ENCODE assay signal across 8 mouse cellular contexts in the genomic region with DNA sequence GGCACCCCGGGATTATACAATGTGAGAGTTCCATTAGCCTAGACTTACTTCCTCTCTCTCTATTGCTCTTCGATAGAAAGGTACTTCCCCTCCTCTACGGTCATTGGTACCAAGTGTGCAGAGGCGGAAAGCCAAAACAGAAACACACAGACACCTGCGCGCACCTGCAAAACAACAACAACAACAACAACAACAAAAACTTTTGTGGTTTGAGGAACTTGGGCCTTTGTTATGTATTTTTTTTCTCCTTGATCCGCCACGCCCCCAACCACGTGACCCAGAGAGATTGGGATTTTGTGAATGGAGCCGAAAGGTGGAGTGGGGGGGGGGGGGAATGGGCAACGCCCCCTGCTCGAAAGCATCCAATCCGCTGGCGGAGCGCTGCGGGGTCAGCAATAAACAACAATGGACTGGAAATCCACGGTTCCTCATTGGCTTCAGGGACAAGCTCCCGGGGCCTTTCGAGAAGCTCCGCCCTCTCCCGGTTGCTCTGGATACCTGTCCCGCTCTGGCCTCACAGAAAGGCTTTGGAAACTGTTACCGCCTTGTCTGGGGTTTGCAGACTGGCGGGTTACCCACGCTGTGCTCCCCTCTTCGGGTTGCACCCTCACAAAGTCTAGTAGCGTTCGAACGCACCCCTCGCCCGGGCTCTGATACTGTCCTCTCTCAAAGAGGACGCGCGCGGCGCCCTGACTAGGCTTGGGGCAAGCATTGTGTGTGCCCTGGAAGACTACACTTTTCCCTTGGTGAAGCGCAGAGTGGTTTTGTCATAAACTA. TPM values are rescaled to one million over a fixed set of nuclear protein-coding genes. Genes with fewer than 3 reads are reported as not detected.
DNase-seq lines count a peak whose midpoint lies in the region; ATAC-seq lines count a peak whose summit lies in the region.

No protein-coding gene starts in this region.

- no peaks in the 10 kb centered on the region for H3K36me3 ChIP-seq in hindbrain, embryonic 15.5 days

- no peaks in the 10 kb centered on the region for H3K9me3 ChIP-seq in hindbrain, embryonic 15.5 days

- H3K4me2 ChIP-seq in hindbrain, embryonic 15.5 days, result peak overlapping the region; percentile 98

- H3K27ac ChIP-seq in hindbrain, embryonic 15.5 days (replicated peaks), result peak overlapping the region; percentile 80

- peak; percentile 98 for DNase-seq in ZHBTc4 (ENCODE audit: low read depth, low spot score)
- DNase-seq in cerebellum, postnatal 36 days, result peak; percentile 83 to 87
- DNase-seq in gastrocnemius, adult 18-20 months (ENCODE audit: low spot score), result peak; percentile 79
- DNase-seq in left cerebral cortex, adult 11 months (ENCODE audit: low spot score), result peak; percentile 75
- peak; percentile 89 for DNase-seq in lung, postnatal 25 days (ENCODE audit: low spot score)
- DNase-seq in retina, embryonic 14.5 days (ENCODE audit: low spot score), result peak; percentile 96
- DNase-seq in thymus, postnatal 4 days, result peak; percentile 60

- 0 out of 2 replicates have a peak, but pooled peaks cover 3% of the 10 kb centered on the region for H3K27me3 ChIP-seq in hindbrain, embryonic 15.5 days

- H3K9ac ChIP-seq in hindbrain, embryonic 15.5 days, result peak overlapping the region; percentile 50

- under 1% methylated on average over 36 of the region's 37 CpGs for WGBS in hindbrain, embryonic 15.5 days

- H3K4me1 ChIP-seq in hindbrain, embryonic 15.5 days (replicated peaks), result peaks cover 17% of the 10 kb centered on the region

- peak; percentile 97 for ATAC-seq in hindbrain, embryonic 15.5 days (ENCODE audit: low FRiP score, low read depth)

- peak overlapping the region; percentile 67 for H3K4me3 ChIP-seq in hindbrain, embryonic 15.5 days

RNA-seq across cellular contexts. Expression of a gene that starts 0.7 kb away (rescaled TPM):
- 1 to 10 TPM; 4.8 to 6.7 TPM for total RNA-seq in gastrocnemius, adult 18-20 months (2021)
- 23.6 and 32.5 TPM in 2 replicates for polyA plus RNA-seq in hindbrain, embryonic 15.5 days (2015; fragmentation: Nextera tagmentation; extraction: Ambion mirVana)

Comparison
In these comparisons a context has a peak if more than half of its experiments do, and no peak if none do; other contexts are left out.
1. Peak in every context shown above with its lines: DNase-seq, ATAC-seq, H3K4me3 ChIP-seq and H3K27ac ChIP-seq.